In the genomic region with DNA sequence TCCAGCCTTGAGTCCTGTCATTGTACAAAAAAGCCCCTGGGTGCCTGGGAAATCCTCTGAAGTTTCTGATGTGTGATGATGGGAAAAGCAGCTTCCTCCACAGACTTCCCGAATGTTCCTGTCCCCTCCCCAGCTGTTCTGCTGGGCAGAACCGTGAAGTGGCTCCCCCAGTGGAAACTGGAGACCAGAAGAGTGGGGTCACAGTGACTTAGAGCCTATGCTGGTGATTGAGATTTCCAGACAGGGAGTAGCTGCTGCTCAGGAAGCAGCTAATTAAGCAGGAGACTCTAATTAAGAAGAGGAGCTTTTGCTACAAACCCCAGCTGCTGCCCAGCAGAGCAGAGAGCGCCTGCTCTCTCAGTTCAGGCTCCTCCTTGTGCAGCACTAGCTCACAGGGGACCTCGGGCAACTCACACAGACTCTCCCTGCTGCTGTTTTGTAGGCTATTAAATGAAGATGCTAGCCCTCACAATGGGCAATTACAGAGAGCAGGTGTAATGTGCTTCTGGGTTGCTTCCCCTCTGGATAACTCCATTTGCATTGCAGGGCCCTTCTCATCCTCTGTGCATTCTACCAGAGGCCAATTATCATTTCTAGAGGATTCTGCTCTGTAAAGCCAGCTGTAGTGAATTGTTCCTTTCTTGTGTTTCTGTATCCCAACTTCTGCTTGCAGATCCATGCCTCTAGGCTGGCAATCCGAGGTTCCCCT, we compare ENCODE assay signal across 9 mouse cellular contexts. TPM values are rescaled to one million over a fixed set of nuclear protein-coding genes. Genes with fewer than 3 reads are reported as not detected.
A peak's percentile ranks its signal among the peaks of the same experiment; 100 is the strongest.
DNase-seq lines count a peak whose midpoint lies in the region; ATAC-seq lines count a peak whose summit lies in the region.
"Had no signal": no experiment of that assay in that cellular context is flagged by ENCODE, and none has a peak within 500 bp of the region (broad histone marks: within the 10 kb centered on the region; RNA-seq: fewer than 3 reads in every experiment).

No protein-coding gene starts in this region.

- peaks cover 13% of the 10 kb centered on the region for H3K4me1 ChIP-seq in embryonic facial prominence, embryonic 13.5 days
- peaks cover 22% of the 10 kb centered on the region for H3K4me1 ChIP-seq in hindbrain, embryonic 12.5 days
- peaks cover 45% of the 10 kb centered on the region for H3K4me1 ChIP-seq in neural tube, embryonic 13.5 days (replicated peaks)
- peaks cover 32% of the 10 kb centered on the region for H3K4me1 ChIP-seq in liver, embryonic 12.5 days
- H3K4me1 ChIP-seq: heart, embryonic 12.5 days; intestine, embryonic 15.5 days had no signal

- H3K4me2 ChIP-seq in embryonic facial prominence, embryonic 13.5 days = no peak overlapping the region
- 0 out of 2 replicates have a peak overlapping the region, but pooled peaks have one; percentile 6 for H3K4me2 ChIP-seq in hindbrain, embryonic 12.5 days (replicated peaks)
- H3K4me2 ChIP-seq in neural tube, embryonic 13.5 days = no peak overlapping the region
- no peak overlapping the region for H3K4me2 ChIP-seq in liver, embryonic 12.5 days
- H3K4me2 ChIP-seq: heart, embryonic 12.5 days; intestine, embryonic 15.5 days had no signal

- no peaks in the 10 kb centered on the region for H3K36me3 ChIP-seq in embryonic facial prominence, embryonic 13.5 days
- H3K36me3 ChIP-seq in hindbrain, embryonic 12.5 days = no peaks in the 10 kb centered on the region
- H3K36me3 ChIP-seq in neural tube, embryonic 13.5 days = no peaks in the 10 kb centered on the region
- no peaks in the 10 kb centered on the region for H3K36me3 ChIP-seq in liver, embryonic 12.5 days
- H3K36me3 ChIP-seq: heart, embryonic 12.5 days; intestine, embryonic 15.5 days had no signal

- peak overlapping the region; percentile 44; the same call in 1 of the 2 replicates for H3K27ac ChIP-seq in embryonic facial prominence, embryonic 13.5 days
- peak overlapping the region; percentile 88 for H3K27ac ChIP-seq in hindbrain, embryonic 12.5 days
- peak overlapping the region; percentile 93 for H3K27ac ChIP-seq in neural tube, embryonic 13.5 days (replicated peaks)
- no peak overlapping the region for H3K27ac ChIP-seq in liver, embryonic 12.5 days
- H3K27ac ChIP-seq: intestine, embryonic 15.5 days had no signal

- ATAC-seq in embryonic facial prominence, embryonic 13.5 days (ENCODE audit: insufficient number of reproducible peaks, insufficient read depth, low FRiP score, low TSS enrichment, low read depth) = no peak
- peak; percentile 91 for ATAC-seq in hindbrain, embryonic 12.5 days (ENCODE audit: low FRiP score)
- peak; percentile 95 for ATAC-seq in neural tube, embryonic 13.5 days (ENCODE audit: low read depth)
- ATAC-seq in liver, embryonic 12.5 days = no peak
- ATAC-seq: intestine, embryonic 15.5 days had no signal

- H3K4me3 ChIP-seq in embryonic facial prominence, embryonic 13.5 days = no peak overlapping the region
- no peak overlapping the region for H3K4me3 ChIP-seq in hindbrain, embryonic 12.5 days
- no peak overlapping the region for H3K4me3 ChIP-seq in neural tube, embryonic 13.5 days
- no peak overlapping the region for H3K4me3 ChIP-seq in liver, embryonic 12.5 days
- H3K4me3 ChIP-seq: heart, embryonic 12.5 days; intestine, embryonic 15.5 days had no signal

- H3K9me3 ChIP-seq in embryonic facial prominence, embryonic 13.5 days = no peaks in the 10 kb centered on the region
- no peaks in the 10 kb centered on the region for H3K9me3 ChIP-seq in hindbrain, embryonic 12.5 days (replicated peaks)
- no peaks in the 10 kb centered on the region for H3K9me3 ChIP-seq in neural tube, embryonic 13.5 days
- H3K9me3 ChIP-seq in liver, embryonic 12.5 days (replicated peaks) = no peaks in the 10 kb centered on the region
- H3K9me3 ChIP-seq: heart, embryonic 12.5 days; intestine, embryonic 15.5 days had no signal

- WGBS in embryonic facial prominence, embryonic 13.5 days = 19% methylated on average over 5 of the region's 5 CpGs
- WGBS in hindbrain, embryonic 12.5 days = 30% methylated on average over 5 of the region's 5 CpGs
- WGBS in neural tube, embryonic 13.5 days = 10% methylated on average over 5 of the region's 5 CpGs
- 35% methylated on average over 5 of the region's 5 CpGs for WGBS in liver, embryonic 12.5 days (ENCODE audit: insufficient replicate concordance)

- no peak overlapping the region for H3K9ac ChIP-seq in embryonic facial prominence, embryonic 13.5 days
- peak overlapping the region; percentile 10; the same call in 1 of the 2 replicates for H3K9ac ChIP-seq in hindbrain, embryonic 12.5 days
- H3K9ac ChIP-seq in neural tube, embryonic 13.5 days = peak overlapping the region; percentile 1; the same call in 1 of the 2 replicates
- H3K9ac ChIP-seq in liver, embryonic 12.5 days = no peak overlapping the region
- H3K9ac ChIP-seq: heart, embryonic 12.5 days; intestine, embryonic 15.5 days had no signal

- peak; percentile 61 for DNase-seq in kidney, postnatal 10 days
- no peak for DNase-seq in kidney, adult 9 months
- DNase-seq in gastrocnemius, postnatal 25 days = no peak

- no peaks in the 10 kb centered on the region for H3K27me3 ChIP-seq in embryonic facial prominence, embryonic 13.5 days
- no peaks in the 10 kb centered on the region for H3K27me3 ChIP-seq in hindbrain, embryonic 12.5 days
- no peaks in the 10 kb centered on the region for H3K27me3 ChIP-seq in neural tube, embryonic 13.5 days
- H3K27me3 ChIP-seq in liver, embryonic 12.5 days (replicated peaks) = peaks cover 60% of the 10 kb centered on the region
- H3K27me3 ChIP-seq: intestine, embryonic 15.5 days had no signal

RNA-seq across cellular contexts. Expression of gene Hdac11, which starts 9.9 kb away (rescaled TPM):
- polyA plus RNA-seq in embryonic facial prominence, embryonic 13.5 days (2015; fragmentation: Nextera tagmentation; extraction: Ambion mirVana) = 12.8 and 15.6 TPM in 2 replicates
- 18.8 and 23.2 TPM in 2 replicates for polyA plus RNA-seq in hindbrain, embryonic 12.5 days (2016; fragmentation: Nextera tagmentation; extraction: Ambion mirVana)
- polyA plus RNA-seq in neural tube, embryonic 13.5 days (2015; fragmentation: Nextera tagmentation; extraction: Ambion mirVana) = 30.6 TPM in 2 replicates
- 1 to 10 TPM; 5.9 to 6.0 TPM for total RNA-seq in gastrocnemius, postnatal 25 days (2021)
- polyA plus RNA-seq in liver, embryonic 12.5 days (2016; fragmentation: Nextera tagmentation; extraction: Ambion mirVana) = 6.0 and 7.5 TPM in 2 replicates

RNA-seq across cellular contexts. Expression of gene Nup210, which starts 30.0 kb away (rescaled TPM):
- 5.9 and 6.9 TPM in 2 replicates for polyA plus RNA-seq in embryonic facial prominence, embryonic 13.5 days (2015; fragmentation: Nextera tagmentation; extraction: Ambion mirVana)
- 19.1 and 19.8 TPM in 2 replicates for polyA plus RNA-seq in hindbrain, embryonic 12.5 days (2016; fragmentation: Nextera tagmentation; extraction: Ambion mirVana)
- polyA plus RNA-seq in neural tube, embryonic 13.5 days (2015; fragmentation: Nextera tagmentation; extraction: Ambion mirVana) = 12.5 and 14.2 TPM in 2 replicates
- 10 to 100 TPM; 20.1 to 21.6 TPM for total RNA-seq in gastrocnemius, postnatal 25 days (2021)
- 54.0 and 55.6 TPM in 2 replicates for polyA plus RNA-seq in liver, embryonic 12.5 days (2016; fragmentation: Nextera tagmentation; extraction: Ambion mirVana)

Comparison
In these comparisons a context has a peak if more than half of its experiments do, and no peak if none do; other contexts are left out.
1. ATAC-seq: peak in hindbrain, embryonic 12.5 days (single experiment) and neural tube, embryonic 13.5 days (single experiment); none in embryonic facial prominence, embryonic 13.5 days (single experiment) and liver, embryonic 12.5 days (single experiment).
2. H3K9ac ChIP-seq: peak in hindbrain, embryonic 12.5 days (single experiment) and neural tube, embryonic 13.5 days (single experiment); none in embryonic facial prominence, embryonic 13.5 days (single experiment) and liver, embryonic 12.5 days (single experiment).